Mouse (Mus musculus): ENCODE data around the gene Rgl1. TPM values are rescaled to one million over a fixed set of nuclear protein-coding genes. Genes with fewer than 3 reads are reported as not detected.

Gene Rgl1
- polyA plus RNA-seq, 1 experiment from 2014 or later = 32.7 TPM

- Histone ChIP-seq H3K27me3 (ENCODE audit: control insufficient read depth, insufficient read depth, low read length) (no peaks in the 10 kb centered on the region), H3K36me3 (ENCODE audit: control insufficient read depth, insufficient read depth, low read length) (peaks cover 4% of the 10 kb centered on the region), H3K4me2 (ENCODE audit: low read depth, severe bottlenecking) (no peak overlapping the region), H3K9ac (ENCODE audit: low read length) (no peak overlapping the region), H3K27ac (replicated peaks; ENCODE audit: low read depth, low read length) (no peak overlapping the region), H3K9me3 (ENCODE audit: control insufficient read depth, low read length) (no peaks in the 10 kb centered on the region), H3K4me1 (ENCODE audit: control insufficient read depth, insufficient read depth, low read length) (no peaks in the 10 kb centered on the region), H3K4me3 (ENCODE audit: low read depth, low read length) (no peak overlapping the region)
- ATAC-seq (ENCODE audit: insufficient number of reproducible peaks, low FRiP score, low TSS enrichment, low read depth) = no peak
- no peak for DNase-seq (ENCODE audit: low spot score)
- 55% methylated on average over 16 of the region's 16 CpGs for WGBS
Measured at GRCm38 (mm10) chr1:152536416-152537018, 229.6 kb downstream of the Rgl1 start.

DNA sequence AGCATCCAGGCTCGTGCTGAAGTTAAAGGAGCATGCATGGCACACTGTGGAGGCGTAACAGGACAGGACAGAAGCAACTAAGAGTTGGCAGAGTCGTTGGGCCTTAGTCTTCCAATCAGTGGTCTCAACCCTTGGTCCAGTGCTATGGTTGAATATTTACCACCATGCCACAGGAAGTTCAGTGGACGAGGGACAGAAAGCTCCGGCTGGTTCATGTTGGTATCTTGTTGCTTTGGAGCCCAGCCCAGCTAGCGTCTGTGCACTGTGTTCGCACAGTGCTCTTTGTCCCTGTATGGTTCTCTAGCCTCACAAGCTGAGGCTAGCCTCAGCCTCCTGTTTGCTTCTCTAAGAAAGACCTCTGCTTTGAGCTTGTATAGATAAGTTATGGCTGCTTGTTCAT, 231.6 kb downstream of the Rgl1 start:
- ATAC-seq (ENCODE audit: insufficient number of reproducible peaks, low FRiP score, low TSS enrichment, low read depth) = no peak
- no peaks in the 10 kb centered on the region for H3K27me3 ChIP-seq (ENCODE audit: control insufficient read depth, insufficient read depth, low read length)
- H3K4me2 ChIP-seq (ENCODE audit: low read depth, severe bottlenecking) = no peak overlapping the region
- 87% methylated on average over 7 of the region's 7 CpGs for WGBS
- H3K36me3 ChIP-seq (ENCODE audit: control insufficient read depth, insufficient read depth, low read length) = peaks cover 2% of the 10 kb centered on the region
- H3K27ac ChIP-seq (replicated peaks; ENCODE audit: low read depth, low read length) = no peak overlapping the region
- H3K4me1 ChIP-seq (ENCODE audit: control insufficient read depth, insufficient read depth, low read length) = no peaks in the 10 kb centered on the region
- H3K9ac ChIP-seq (ENCODE audit: low read length) = no peak overlapping the region
- H3K9me3 ChIP-seq (ENCODE audit: control insufficient read depth, low read length) = no peaks in the 10 kb centered on the region
- no peak for DNase-seq (ENCODE audit: low spot score)
- no peak overlapping the region for H3K4me3 ChIP-seq (ENCODE audit: low read depth, low read length)

- WGBS = 61% methylated on average over 15 of the region's 15 CpGs
- no peak overlapping the region for H3K9ac ChIP-seq (ENCODE audit: low read length)
- no peaks in the 10 kb centered on the region; the same call in 1 of the 2 replicates for H3K36me3 ChIP-seq (ENCODE audit: control insufficient read depth, insufficient read depth, low read length)
- ATAC-seq (ENCODE audit: insufficient number of reproducible peaks, low FRiP score, low TSS enrichment, low read depth) (no peak), DNase-seq (ENCODE audit: low spot score) (no peak)
- no peak overlapping the region for H3K4me2 ChIP-seq (ENCODE audit: low read depth, severe bottlenecking)
- H3K27ac ChIP-seq (replicated peaks; ENCODE audit: low read depth, low read length) = no peak overlapping the region
- H3K4me3 ChIP-seq (ENCODE audit: low read depth, low read length) = no peak overlapping the region
- H3K4me1 ChIP-seq (ENCODE audit: control insufficient read depth, insufficient read depth, low read length) = no peaks in the 10 kb centered on the region
- H3K9me3 ChIP-seq (ENCODE audit: control insufficient read depth, low read length) = no peaks in the 10 kb centered on the region
- H3K27me3 ChIP-seq (ENCODE audit: control insufficient read depth, insufficient read depth, low read length) = no peaks in the 10 kb centered on the region
Measured at GRCm38 (mm10) chr1:152531498-152531897, 234.7 kb downstream of the Rgl1 start.

DNA sequence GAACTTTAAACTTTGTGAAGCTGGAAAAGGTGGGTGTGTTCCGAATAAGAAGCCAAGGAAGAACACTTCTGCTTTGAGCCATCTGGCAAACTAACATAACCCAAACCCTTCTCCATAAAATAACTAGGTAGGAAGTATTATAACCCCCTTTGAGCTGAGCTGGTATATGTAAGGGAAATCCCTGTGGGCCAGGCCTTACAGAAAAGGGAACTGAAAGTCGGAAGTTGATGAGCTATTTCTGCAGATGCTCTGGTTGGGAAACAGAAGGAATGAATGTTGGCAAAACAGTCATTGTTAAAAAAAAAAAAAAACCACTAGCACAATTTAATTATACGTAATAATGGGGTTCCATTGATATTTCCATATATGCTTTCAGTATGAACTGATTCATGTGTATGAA, 237.4 kb downstream of the Rgl1 start:
- Histone ChIP-seq H3K4me2 (ENCODE audit: low read depth, severe bottlenecking) (no peak overlapping the region), H3K27me3 (ENCODE audit: control insufficient read depth, insufficient read depth, low read length) (no peaks in the 10 kb centered on the region), H3K9me3 (ENCODE audit: control insufficient read depth, low read length) (no peaks in the 10 kb centered on the region), H3K4me1 (ENCODE audit: control insufficient read depth, insufficient read depth, low read length) (no peaks in the 10 kb centered on the region), H3K36me3 (ENCODE audit: control insufficient read depth, insufficient read depth, low read length) (peaks cover 2% of the 10 kb centered on the region; the same call in 1 of the 2 replicates), H3K4me3 (ENCODE audit: low read depth, low read length) (no peak overlapping the region), H3K9ac (ENCODE audit: low read length) (no peak overlapping the region), H3K27ac (replicated peaks; ENCODE audit: low read depth, low read length) (no peak overlapping the region)
- DNase-seq (ENCODE audit: low spot score) = no peak
- no peak for ATAC-seq (ENCODE audit: insufficient number of reproducible peaks, low FRiP score, low TSS enrichment, low read depth)
- 88% methylated on average over 3 of the region's 3 CpGs for WGBS

GRCm38 (mm10) chr1:152528214-152528613, 237.9 kb downstream of the Rgl1 start:
- no peak overlapping the region for H3K27ac ChIP-seq (replicated peaks; ENCODE audit: low read depth, low read length)
- no peaks in the 10 kb centered on the region for H3K27me3 ChIP-seq (ENCODE audit: control insufficient read depth, insufficient read depth, low read length)
- no peaks in the 10 kb centered on the region for H3K4me1 ChIP-seq (ENCODE audit: control insufficient read depth, insufficient read depth, low read length)
- no peak for ATAC-seq (ENCODE audit: insufficient number of reproducible peaks, low FRiP score, low TSS enrichment, low read depth)
- H3K36me3 ChIP-seq (ENCODE audit: control insufficient read depth, insufficient read depth, low read length) = peaks cover 2% of the 10 kb centered on the region; the same call in 1 of the 2 replicates
- WGBS = 84% methylated on average over 6 of the region's 6 CpGs
- H3K4me3 ChIP-seq (ENCODE audit: low read depth, low read length) = no peak overlapping the region
- H3K9me3 ChIP-seq (ENCODE audit: control insufficient read depth, low read length) = no peaks in the 10 kb centered on the region
- no peak overlapping the region for H3K4me2 ChIP-seq (ENCODE audit: low read depth, severe bottlenecking)
- no peak for DNase-seq (ENCODE audit: low spot score)
- no peak overlapping the region for H3K9ac ChIP-seq (ENCODE audit: low read length)

- H3K9ac ChIP-seq (ENCODE audit: low read length) = no peak overlapping the region
- H3K27ac ChIP-seq (replicated peaks; ENCODE audit: low read depth, low read length) = no peak overlapping the region
- 87% methylated on average over 9 of the region's 9 CpGs for WGBS
- ATAC-seq (ENCODE audit: insufficient number of reproducible peaks, low FRiP score, low TSS enrichment, low read depth) (no peak), DNase-seq (ENCODE audit: low spot score) (no peak)
- no peaks in the 10 kb centered on the region for H3K27me3 ChIP-seq (ENCODE audit: control insufficient read depth, insufficient read depth, low read length)
- peaks cover 2% of the 10 kb centered on the region for H3K36me3 ChIP-seq (ENCODE audit: control insufficient read depth, insufficient read depth, low read length)
- no peak overlapping the region for H3K4me3 ChIP-seq (ENCODE audit: low read depth, low read length)
- no peaks in the 10 kb centered on the region for H3K9me3 ChIP-seq (ENCODE audit: control insufficient read depth, low read length)
- H3K4me2 ChIP-seq (ENCODE audit: low read depth, severe bottlenecking) = no peak overlapping the region
- no peaks in the 10 kb centered on the region for H3K4me1 ChIP-seq (ENCODE audit: control insufficient read depth, insufficient read depth, low read length)
Measured at GRCm38 (mm10) chr1:152526154-152526553, 240.0 kb downstream of the Rgl1 start.

DNA sequence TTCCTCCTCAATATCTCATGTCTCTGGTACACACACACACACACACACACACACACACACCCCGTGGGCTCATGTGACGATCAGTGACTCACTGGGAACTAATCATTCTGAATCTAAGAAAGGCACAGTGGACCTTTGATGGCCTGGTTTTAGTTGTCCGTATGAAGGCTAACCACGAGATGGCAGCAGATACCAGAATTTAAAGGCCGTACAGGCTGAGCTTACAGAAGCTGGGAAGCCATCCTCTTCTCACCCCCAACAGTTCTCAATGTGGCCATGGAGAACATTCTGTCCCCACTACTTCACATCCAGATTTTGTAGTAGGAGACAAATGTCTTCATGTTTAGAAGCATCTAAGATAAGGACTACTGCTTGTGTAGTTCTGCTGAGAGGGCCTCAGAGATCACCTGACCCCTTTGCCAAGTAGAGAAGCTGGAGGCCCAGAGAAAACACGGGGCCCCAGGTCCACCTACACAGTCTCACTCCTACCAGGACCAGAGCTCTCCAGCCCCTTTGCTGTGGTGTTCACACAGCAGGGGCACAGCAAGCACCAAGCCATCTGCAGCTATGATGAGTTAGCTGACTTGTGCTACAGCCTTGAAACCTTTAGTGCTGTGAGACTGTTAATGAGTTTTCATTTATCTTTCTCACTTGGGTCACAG, 241.0 kb downstream of the Rgl1 start:
- H3K27me3 ChIP-seq (ENCODE audit: control insufficient read depth, insufficient read depth, low read length) = no peaks in the 10 kb centered on the region
- 23% methylated on average over 6 of the region's 6 CpGs for WGBS
- no peaks in the 10 kb centered on the region for H3K4me1 ChIP-seq (ENCODE audit: control insufficient read depth, insufficient read depth, low read length)
- H3K9ac ChIP-seq (ENCODE audit: low read length) = no peak overlapping the region
- ATAC-seq (ENCODE audit: insufficient number of reproducible peaks, low FRiP score, low TSS enrichment, low read depth) (no peak), DNase-seq (ENCODE audit: low spot score) (peak; percentile 76)
- H3K36me3 ChIP-seq (ENCODE audit: control insufficient read depth, insufficient read depth, low read length) = peaks cover 2% of the 10 kb centered on the region
- no peaks in the 10 kb centered on the region for H3K9me3 ChIP-seq (ENCODE audit: control insufficient read depth, low read length)
- no peak overlapping the region for H3K4me3 ChIP-seq (ENCODE audit: low read depth, low read length)
- no peak overlapping the region for H3K27ac ChIP-seq (replicated peaks; ENCODE audit: low read depth, low read length)
- no peak overlapping the region for H3K4me2 ChIP-seq (ENCODE audit: low read depth, severe bottlenecking)

DNA sequence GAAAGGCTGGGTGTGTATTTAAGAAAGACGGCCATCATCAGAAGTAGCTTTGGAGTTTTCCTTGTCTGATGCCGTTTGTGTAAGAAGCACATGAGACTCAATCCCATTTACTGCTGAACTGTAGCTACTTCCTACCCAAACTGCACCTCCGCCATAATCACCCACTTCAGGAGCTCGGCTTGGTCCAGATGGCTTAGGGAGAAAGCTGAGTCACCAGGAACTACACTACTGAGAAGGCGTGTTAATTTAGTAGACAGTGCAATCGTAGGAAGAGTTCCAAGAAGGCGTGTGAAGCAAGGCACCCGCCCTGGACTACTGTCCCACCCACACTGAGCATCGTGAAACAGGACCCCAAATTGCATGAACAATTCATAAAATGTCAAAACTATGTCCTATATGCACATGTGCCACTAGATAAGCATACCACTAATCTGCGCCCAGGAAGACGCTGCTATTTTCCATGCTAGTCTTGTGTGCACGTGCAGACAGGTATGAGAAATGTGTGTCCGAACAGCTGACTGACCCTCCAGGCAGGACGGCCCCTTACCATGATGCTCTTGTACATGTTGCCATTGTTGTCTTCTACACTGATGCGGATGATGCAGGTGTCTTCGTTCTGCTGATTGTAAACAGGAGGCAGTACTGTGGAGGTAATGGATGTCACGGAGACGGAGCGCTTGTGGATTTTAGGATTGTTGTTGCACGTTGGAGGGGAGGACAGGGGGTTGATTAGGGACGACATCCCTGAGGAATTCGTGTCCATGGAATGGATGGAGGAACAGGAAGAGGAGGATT, 241.9 kb downstream of the Rgl1 start:
- Histone ChIP-seq H3K4me2 (ENCODE audit: low read depth, severe bottlenecking) (no peak overlapping the region), H3K27me3 (ENCODE audit: control insufficient read depth, insufficient read depth, low read length) (no peaks in the 10 kb centered on the region), H3K27ac (replicated peaks; ENCODE audit: low read depth, low read length) (no peak overlapping the region), H3K9ac (ENCODE audit: low read length) (no peak overlapping the region), H3K36me3 (ENCODE audit: control insufficient read depth, insufficient read depth, low read length) (peaks cover 2% of the 10 kb centered on the region), H3K4me3 (ENCODE audit: low read depth, low read length) (no peak overlapping the region), H3K9me3 (ENCODE audit: control insufficient read depth, low read length) (no peaks in the 10 kb centered on the region), H3K4me1 (ENCODE audit: control insufficient read depth, insufficient read depth, low read length) (no peaks in the 10 kb centered on the region)
- DNase-seq (ENCODE audit: low spot score) (no peak), ATAC-seq (ENCODE audit: insufficient number of reproducible peaks, low FRiP score, low TSS enrichment, low read depth) (no peak)
- WGBS = 90% methylated on average over 22 of the region's 22 CpGs
